Mouse (Mus musculus) limb, embryonic 13.5 days (tissue): ENCODE measurements around the gene Med13. TPM values are rescaled to one million over a fixed set of nuclear protein-coding genes. Genes with fewer than 3 reads are reported as not detected.
A peak's percentile ranks its signal among the peaks of the same experiment; 100 is the strongest.

ENCODE experiments used
- ATAC-seq: fragments of 200-750 bp; cut with Nextera tagmentation; 2 replicates; pipeline ENCODE4 v1.8.0; 2017; ENCODE audit warnings: low read depth, moderate number of reproducible peaks, moderate TSS enrichment; ENCODE audit not compliant: low FRiP score
- H3K27ac ChIP-seq: fragments of 300-500 bp; sonication (generic); 2 replicates; pipeline ENCODE4 v1.5.1; 2015; ENCODE audit warnings: inconsistent platforms, mild to moderate bottlenecking, moderate library complexity
- H3K27me3 ChIP-seq: fragments of 300-500 bp; sonication (generic); 2 replicates; pipeline ENCODE4 v1.6.1; 2015; ENCODE audit warnings: mild to moderate bottlenecking, inconsistent platforms
- H3K36me3 ChIP-seq: fragments of 300-500 bp; sonication (generic); 2 replicates; pipeline ENCODE4 v1.6.1; 2015; ENCODE audit warnings: inconsistent platforms, mild to moderate bottlenecking, moderate library complexity
- H3K4me1 ChIP-seq: fragments of 300-500 bp; sonication (generic); 2 replicates; pipeline ENCODE4 v1.6.1; 2015; ENCODE audit warnings: inconsistent platforms
- H3K4me2 ChIP-seq: fragments of 300-500 bp; sonication (generic); replicated peaks from 2 replicates; pipeline ENCODE4 v1.6.1; 2015; ENCODE audit warnings: inconsistent platforms, mild to moderate bottlenecking, moderate library complexity
- H3K4me3 ChIP-seq: fragments of 300-500 bp; sonication (generic); 2 replicates; pipeline ENCODE4 v1.5.1; 2015; ENCODE audit warnings: moderate library complexity, mild to moderate bottlenecking, inconsistent platforms
- H3K9ac ChIP-seq: fragments of 300-500 bp; sonication (generic); 2 replicates; pipeline ENCODE4 v1.6.1; 2015; ENCODE audit warnings: mild to moderate bottlenecking, inconsistent platforms
- H3K9me3 ChIP-seq: fragments of 300-500 bp; sonication (generic); 2 replicates; pipeline ENCODE4 v1.6.1; 2016; ENCODE audit warnings: inconsistent platforms
- WGBS: fragments of 180-500 bp; shearing (Covaris S2); methylation state at CpG from one replicate; pipeline ENCODE4 v1.1.7; 2015; 5-methylcytosine and 5-hydroxymethylcytosine counted together
- polyA plus RNA-seq: library from polyadenylated mRNA; unstranded; fragments of >200 nt; fragmentation: Nextera tagmentation; extraction: Ambion mirVana; gene quantifications from 2 replicates; pipeline ENCODE4 v1.2.1, GENCODE M21; 2015

Gene Med13
- polyA plus RNA-seq, 1 experiment from 2014 or later: 10.2 TPM

- Histone ChIP-seq H3K9ac (no peak overlapping the region), H3K4me2 (no peak overlapping the region), H3K4me3 (no peak overlapping the region), H3K36me3 (no peaks in the 10 kb centered on the region), H3K27ac (no peak overlapping the region), H3K4me1 (peaks cover 28% of the 10 kb centered on the region), H3K27me3 (no peaks in the 10 kb centered on the region), H3K9me3 (no peaks in the 10 kb centered on the region)
- 78% methylated on average over 13 of the region's 13 CpGs for WGBS
- ATAC-seq: no peak
Measured at GRCm38 (mm10) chr11:86388821-86389480, 31.5 kb upstream of the Med13 start.

GRCm38 (mm10) chr11:86387121-86387893, 29.9 kb upstream of the Med13 start:
- Histone ChIP-seq H3K9me3 (no peaks in the 10 kb centered on the region), H3K4me2 (no peak overlapping the region), H3K4me1 (peaks cover 28% of the 10 kb centered on the region), H3K36me3 (no peaks in the 10 kb centered on the region), H3K4me3 (no peak overlapping the region), H3K27ac (no peak overlapping the region), H3K9ac (no peak overlapping the region), H3K27me3 (no peaks in the 10 kb centered on the region)
- 36% methylated on average over 9 of the region's 9 CpGs for WGBS
- ATAC-seq: no peak

- 57% methylated on average over 10 of the region's 10 CpGs for WGBS
- H3K9me3 ChIP-seq: no peaks in the 10 kb centered on the region
- no peaks in the 10 kb centered on the region for H3K27me3 ChIP-seq
- peaks cover 28% of the 10 kb centered on the region for H3K4me1 ChIP-seq
- ATAC-seq: no peak
- no peak overlapping the region for H3K27ac ChIP-seq
- no peak overlapping the region for H3K9ac ChIP-seq
- H3K36me3 ChIP-seq: no peaks in the 10 kb centered on the region
- H3K4me2 ChIP-seq: no peak overlapping the region
- H3K4me3 ChIP-seq: no peak overlapping the region
Measured at GRCm38 (mm10) chr11:86386576-86386975, 29.2 kb upstream of the Med13 start.

- Histone ChIP-seq H3K36me3 (no peaks in the 10 kb centered on the region), H3K4me2 (peak overlapping the region; percentile 3; the same call in 1 of the 2 replicates), H3K27me3 (no peaks in the 10 kb centered on the region), H3K4me1 (peaks cover 28% of the 10 kb centered on the region), H3K9me3 (no peaks in the 10 kb centered on the region), H3K9ac (no peak overlapping the region), H3K4me3 (no peak overlapping the region), H3K27ac (no peak overlapping the region)
- 58% methylated on average over 11 of the region's 11 CpGs for WGBS
- ATAC-seq: 0 out of 2 replicates have a peak, but pooled peaks have one; percentile 36
Measured at GRCm38 (mm10) chr11:86385710-86386282, 28.4 kb upstream of the Med13 start.

- WGBS: 85% methylated on average over 3 of the region's 3 CpGs
- ATAC-seq: no peak
- no peaks in the 10 kb centered on the region for H3K36me3 ChIP-seq
- H3K9me3 ChIP-seq: no peaks in the 10 kb centered on the region
- no peak overlapping the region for H3K4me2 ChIP-seq
- H3K9ac ChIP-seq: no peak overlapping the region
- no peak overlapping the region for H3K4me3 ChIP-seq
- H3K27ac ChIP-seq: no peak overlapping the region
- H3K27me3 ChIP-seq: no peaks in the 10 kb centered on the region
- peaks cover 28% of the 10 kb centered on the region for H3K4me1 ChIP-seq
Measured at GRCm38 (mm10) chr11:86384141-86384540, 26.7 kb upstream of the Med13 start.

GRCm38 (mm10) chr11:86382520-86383157, 25.2 kb upstream of the Med13 start:
- ATAC-seq: no peak
- H3K4me1 ChIP-seq: peaks cover 24% of the 10 kb centered on the region
- no peaks in the 10 kb centered on the region for H3K27me3 ChIP-seq
- H3K9ac ChIP-seq: no peak overlapping the region
- 92% methylated on average over 10 of the region's 10 CpGs for WGBS
- no peaks in the 10 kb centered on the region for H3K36me3 ChIP-seq
- no peaks in the 10 kb centered on the region for H3K9me3 ChIP-seq
- H3K27ac ChIP-seq: no peak overlapping the region
- H3K4me3 ChIP-seq: no peak overlapping the region
- no peak overlapping the region for H3K4me2 ChIP-seq

- H3K27ac ChIP-seq: no peak overlapping the region
- no peaks in the 10 kb centered on the region for H3K9me3 ChIP-seq
- H3K4me1 ChIP-seq: peaks cover 14% of the 10 kb centered on the region
- no peaks in the 10 kb centered on the region for H3K36me3 ChIP-seq
- no peak overlapping the region for H3K4me3 ChIP-seq
- H3K9ac ChIP-seq: no peak overlapping the region
- no peaks in the 10 kb centered on the region for H3K27me3 ChIP-seq
- no peak overlapping the region for H3K4me2 ChIP-seq
- no peak for ATAC-seq
- WGBS: 79% methylated on average over 5 of the region's 5 CpGs
Measured at GRCm38 (mm10) chr11:86381478-86382091, 24.2 kb upstream of the Med13 start.

- H3K36me3 ChIP-seq: no peaks in the 10 kb centered on the region
- H3K4me3 ChIP-seq: no peak overlapping the region
- no peak overlapping the region for H3K4me2 ChIP-seq
- H3K27me3 ChIP-seq: no peaks in the 10 kb centered on the region
- no peaks in the 10 kb centered on the region for H3K9me3 ChIP-seq
- H3K4me1 ChIP-seq: peaks cover 5% of the 10 kb centered on the region
- H3K9ac ChIP-seq: no peak overlapping the region
- WGBS: 75% methylated on average over 12 of the region's 12 CpGs
- H3K27ac ChIP-seq: no peak overlapping the region
- ATAC-seq: no peak
Measured at GRCm38 (mm10) chr11:86380521-86381238, 23.3 kb upstream of the Med13 start.

GRCm38 (mm10) chr11:86378981-86379380, 21.6 kb upstream of the Med13 start:
- H3K27ac ChIP-seq: no peak overlapping the region
- no peaks in the 10 kb centered on the region for H3K9me3 ChIP-seq
- WGBS: 58% methylated on average over 4 of the region's 4 CpGs
- H3K27me3 ChIP-seq: no peaks in the 10 kb centered on the region
- H3K4me2 ChIP-seq: no peak overlapping the region
- no peaks in the 10 kb centered on the region for H3K36me3 ChIP-seq
- no peak overlapping the region for H3K9ac ChIP-seq
- H3K4me3 ChIP-seq: no peak overlapping the region
- ATAC-seq: no peak
- no peaks in the 10 kb centered on the region; the same call in 1 of the 2 replicates for H3K4me1 ChIP-seq

GRCm38 (mm10) chr11:86377841-86378240, 20.4 kb upstream of the Med13 start:
- Histone ChIP-seq H3K9ac (no peak overlapping the region), H3K4me1 (no peaks in the 10 kb centered on the region; the same call in 1 of the 2 replicates), H3K9me3 (no peaks in the 10 kb centered on the region), H3K27me3 (no peaks in the 10 kb centered on the region), H3K27ac (no peak overlapping the region), H3K36me3 (no peaks in the 10 kb centered on the region), H3K4me2 (no peak overlapping the region), H3K4me3 (no peak overlapping the region)
- ATAC-seq: no peak
- 93% methylated on average over 5 of the region's 5 CpGs for WGBS

- Histone ChIP-seq H3K36me3 (no peaks in the 10 kb centered on the region), H3K27me3 (no peaks in the 10 kb centered on the region), H3K9me3 (no peaks in the 10 kb centered on the region), H3K4me1 (no peaks in the 10 kb centered on the region; the same call in 1 of the 2 replicates), H3K9ac (no peak overlapping the region), H3K4me2 (no peak overlapping the region), H3K4me3 (no peak overlapping the region), H3K27ac (no peak overlapping the region)
- WGBS: 80% methylated on average over 4 of the region's 4 CpGs
- no peak for ATAC-seq
Measured at GRCm38 (mm10) chr11:86376707-86377106, 19.3 kb upstream of the Med13 start.
